Mouse (Mus musculus): Measurements from ENCODE around the gene Nfe2.

DNA sequence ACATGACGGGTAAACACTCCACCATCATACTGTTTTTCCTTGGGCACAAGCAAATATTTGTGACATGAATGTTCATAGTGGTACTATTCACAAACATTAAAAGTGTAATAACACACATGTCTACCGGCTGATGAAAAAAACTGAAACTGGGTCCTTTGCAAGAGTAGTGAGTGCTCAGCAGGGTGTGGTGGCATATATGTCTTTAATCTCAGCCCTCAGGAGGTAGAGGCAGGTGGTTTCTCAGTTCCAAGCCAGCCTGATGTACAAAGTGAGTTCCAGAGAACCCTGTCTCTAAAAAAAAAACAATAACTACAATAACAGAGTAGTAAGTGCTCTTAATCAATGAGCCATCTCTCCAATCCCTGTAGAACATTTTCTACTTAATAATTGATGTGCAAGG, 6.6 kb upstream of the Nfe2 start:
- TF ChIP-seq RAD21 (IDR thresholded peaks at IDR 0.05; ENCODE audit: low read depth, low read length), result no peak
- TF ChIP-seq CTCF (conservative IDR thresholded peaks at IDR 0.05 in 1 of 2, IDR thresholded peaks at IDR 0.05 in 1 of 2; ENCODE audit: low read depth in 2 of 2, low read length in 2 of 2), result no peak
- no peak for TF ChIP-seq NELFE (IDR thresholded peaks at IDR 0.05; ENCODE audit: low read depth, low read length)
- no peak for TF ChIP-seq POLR2A (IDR thresholded peaks at IDR 0.05; ENCODE audit: low read depth, low read length)
- no peak for TF ChIP-seq SIN3A (IDR thresholded peaks at IDR 0.05; ENCODE audit: low read length)
- no peak for TF ChIP-seq JUND (conservative IDR thresholded peaks at IDR 0.05; ENCODE audit: low read depth, low read length)
- no peak for TF ChIP-seq GABPA (IDR thresholded peaks at IDR 0.05; ENCODE audit: insufficient replicate concordance, low read depth, low read length)
- no peak for TF ChIP-seq ZC3H11A (IDR thresholded peaks at IDR 0.05; ENCODE audit: low read depth, low read length)
- no peak for TF ChIP-seq CHD1 (IDR thresholded peaks at IDR 0.05; ENCODE audit: low read depth, low read length)
- TF ChIP-seq ZMIZ1 (IDR thresholded peaks at IDR 0.05; ENCODE audit: low read depth, low read length), result no peak
- no peak for TF ChIP-seq EP300 (IDR thresholded peaks at IDR 0.05; ENCODE audit: low read length)
- no peak for TF ChIP-seq USF1 (IDR thresholded peaks at IDR 0.05; ENCODE audit: low read depth, low read length)

Measured in CH12.LX (cell line).